Mouse (Mus musculus) midbrain, embryonic 14.5 days (tissue): Measurements from ENCODE around the gene Cdh1. TPM values are rescaled to one million over a fixed set of nuclear protein-coding genes. Genes with fewer than 3 reads are reported as not detected.

Experiments
- ATAC-seq: fragments of 200-750 bp; cut with Nextera tagmentation; 2 replicates; pipeline ENCODE4 v1.8.0; 2017; ENCODE audit warnings: moderate number of reproducible peaks, moderate library complexity; ENCODE audit not compliant: low FRiP score, low TSS enrichment
- DNase-seq: peaks from one replicate; pipeline ENCODE4 v3.0.0-alpha.2; 2015
- H3K27ac ChIP-seq: fragments of 300-500 bp; sonication (generic); replicated peaks from 2 replicates; pipeline ENCODE4 v1.5.1; 2014; ENCODE audit warnings: mild to moderate bottlenecking, low read depth, low read length, moderate library complexity
- H3K27me3 ChIP-seq: fragments of 300-500 bp; sonication (generic); 2 replicates; pipeline ENCODE4 v1.6.1; 2014; ENCODE audit warnings: low read length, control low read depth, mixed read lengths; ENCODE audit not compliant: control insufficient read depth, insufficient read depth
- H3K36me3 ChIP-seq: fragments of 300-500 bp; sonication (generic); 2 replicates; pipeline ENCODE4 v1.6.1; 2014; ENCODE audit warnings: low read length, control low read depth; ENCODE audit not compliant: control insufficient read depth, insufficient read depth
- H3K4me1 ChIP-seq: fragments of 300-500 bp; sonication (generic); 2 replicates; pipeline ENCODE4 v1.6.1; 2014; ENCODE audit warnings: mild to moderate bottlenecking, antibody characterized with exemption, low read length, control low read depth; ENCODE audit not compliant: control insufficient read depth, insufficient read depth
- H3K4me2 ChIP-seq: fragments of 300-500 bp; sonication (generic); 2 replicates; pipeline ENCODE4 v1.6.1; 2014; ENCODE audit warnings: mild to moderate bottlenecking, low read length, moderate library complexity
- H3K4me3 ChIP-seq: fragments of 300-500 bp; sonication (generic); replicated peaks from 2 replicates; pipeline ENCODE4 v1.5.1; 2014; ENCODE audit warnings: low read depth, low read length
- H3K9ac ChIP-seq: fragments of 300-500 bp; sonication (generic); replicated peaks from 2 replicates; pipeline ENCODE4 v1.6.1; 2014; ENCODE audit warnings: mild to moderate bottlenecking, low read length, moderate library complexity
- H3K9me3 ChIP-seq: fragments of 300-500 bp; sonication (generic); 2 replicates; pipeline ENCODE4 v1.6.1; 2016; ENCODE audit warnings: low read length, control low read depth, mixed read lengths; ENCODE audit not compliant: control insufficient read depth
- WGBS: fragments of 180-500 bp; shearing (Covaris S2); extraction: QIAGEN DNeasy Blood & Tissue Kit; methylation state at CpG from one replicate; pipeline ENCODE4 v1.1.7; 2014; 5-methylcytosine and 5-hydroxymethylcytosine counted together
- polyA plus RNA-seq: library from polyadenylated mRNA; unstranded; fragments of >200 nt; fragmentation: Nextera tagmentation; extraction: Ambion mirVana; gene quantifications from 2 replicates; pipeline ENCODE4 v1.2.1, GENCODE M21; 2014

Gene Cdh1
- polyA plus RNA-seq, 1 experiment from 2014 or later: 1.9 TPM

DNA sequence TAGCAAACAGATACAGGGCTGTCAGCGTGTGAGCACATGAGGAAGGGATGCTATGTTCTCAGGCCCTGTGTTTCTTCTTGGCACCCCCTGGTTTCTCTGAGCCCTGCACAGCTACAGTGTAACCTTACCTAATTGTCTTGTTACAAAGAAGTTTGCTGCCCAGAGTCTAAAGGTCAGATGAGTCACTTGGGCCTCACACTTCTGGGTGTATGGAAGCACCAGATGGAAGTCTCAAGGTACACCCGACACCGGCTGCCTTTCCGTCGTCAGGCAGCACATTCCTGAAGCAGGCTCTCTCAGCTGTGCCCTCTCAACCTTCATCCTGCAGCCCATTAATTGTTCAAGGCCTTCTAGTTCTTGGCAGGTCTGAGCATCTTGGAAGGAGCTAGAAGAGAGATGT is 11.6 kb downstream of the Cdh1 start:
- H3K9ac ChIP-seq: no peak overlapping the region
- ATAC-seq (no peak), DNase-seq (no peak)
- no peaks in the 10 kb centered on the region for H3K9me3 ChIP-seq
- H3K4me1 ChIP-seq: no peaks in the 10 kb centered on the region
- no peak overlapping the region for H3K4me3 ChIP-seq
- H3K27me3 ChIP-seq: no peaks in the 10 kb centered on the region
- no peaks in the 10 kb centered on the region for H3K36me3 ChIP-seq
- H3K27ac ChIP-seq: no peak overlapping the region
- no peak overlapping the region for H3K4me2 ChIP-seq
- WGBS: 76% methylated on average over 5 of the region's 5 CpGs

DNA sequence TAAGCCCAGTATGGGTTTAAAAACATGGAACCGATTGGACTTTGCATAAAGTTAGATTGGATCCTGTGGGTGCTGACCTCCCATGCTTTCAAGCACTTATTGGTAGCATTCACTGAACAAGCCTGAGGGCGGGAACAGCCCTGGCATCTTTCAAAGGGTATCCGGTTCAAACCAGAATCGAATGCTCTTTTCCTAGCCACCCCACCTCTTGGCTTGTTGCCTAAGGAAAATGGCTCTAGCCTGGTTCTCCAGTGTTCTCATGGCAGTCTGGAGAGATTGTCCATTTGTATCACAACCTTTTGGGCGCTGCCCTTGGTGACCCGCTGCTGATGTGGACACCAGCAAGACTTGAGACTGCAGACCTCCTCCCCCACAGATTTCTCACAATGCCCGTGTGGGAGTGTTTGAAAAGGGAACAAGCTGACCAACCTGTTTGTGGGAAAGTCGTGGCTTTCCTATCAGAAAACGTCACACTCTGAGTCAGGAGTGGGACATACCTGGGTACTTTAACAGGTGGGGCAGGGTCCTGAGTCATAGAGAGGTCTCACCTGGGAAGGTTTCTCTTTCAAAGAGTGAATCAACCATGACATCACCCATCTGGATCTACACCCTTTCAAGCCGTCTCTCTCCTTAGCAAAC is 12.6 kb downstream of the Cdh1 start:
- Histone ChIP-seq H3K4me1 (no peaks in the 10 kb centered on the region), H3K27ac (no peak overlapping the region), H3K9me3 (no peaks in the 10 kb centered on the region), H3K4me3 (no peak overlapping the region), H3K4me2 (no peak overlapping the region), H3K9ac (no peak overlapping the region), H3K36me3 (no peaks in the 10 kb centered on the region), H3K27me3 (no peaks in the 10 kb centered on the region)
- ATAC-seq: no peak
- no peak for DNase-seq
- 84% methylated on average over 10 of the region's 10 CpGs for WGBS

DNA sequence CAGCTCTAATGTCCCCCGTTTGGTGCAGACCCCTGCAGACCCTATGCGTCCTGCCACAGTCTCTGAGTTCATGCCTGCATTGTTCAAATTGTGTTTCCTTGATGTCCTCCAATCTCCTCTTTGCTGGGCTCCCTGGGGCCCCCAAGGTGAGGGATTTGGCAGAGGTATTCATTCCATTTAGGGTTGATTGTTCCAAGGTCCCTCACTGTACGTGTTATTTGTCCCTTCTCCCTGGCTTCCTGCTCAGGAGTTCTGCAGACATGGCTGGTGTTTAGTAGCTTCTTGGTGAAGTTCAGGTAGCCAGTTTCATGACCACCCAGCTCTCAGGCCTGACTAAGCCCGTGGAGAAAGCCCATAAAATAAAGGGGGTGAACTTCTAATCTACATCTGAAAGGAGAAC is 13.5 kb downstream of the Cdh1 start:
- H3K27me3 ChIP-seq: no peaks in the 10 kb centered on the region
- WGBS: 45% methylated on average over 4 of the region's 4 CpGs
- DNase-seq: no peak
- no peak overlapping the region for H3K4me3 ChIP-seq
- no peaks in the 10 kb centered on the region for H3K4me1 ChIP-seq
- H3K36me3 ChIP-seq: no peaks in the 10 kb centered on the region
- no peak overlapping the region for H3K27ac ChIP-seq
- H3K9ac ChIP-seq: no peak overlapping the region
- no peak overlapping the region for H3K4me2 ChIP-seq
- no peaks in the 10 kb centered on the region for H3K9me3 ChIP-seq
- ATAC-seq: no peak

DNA sequence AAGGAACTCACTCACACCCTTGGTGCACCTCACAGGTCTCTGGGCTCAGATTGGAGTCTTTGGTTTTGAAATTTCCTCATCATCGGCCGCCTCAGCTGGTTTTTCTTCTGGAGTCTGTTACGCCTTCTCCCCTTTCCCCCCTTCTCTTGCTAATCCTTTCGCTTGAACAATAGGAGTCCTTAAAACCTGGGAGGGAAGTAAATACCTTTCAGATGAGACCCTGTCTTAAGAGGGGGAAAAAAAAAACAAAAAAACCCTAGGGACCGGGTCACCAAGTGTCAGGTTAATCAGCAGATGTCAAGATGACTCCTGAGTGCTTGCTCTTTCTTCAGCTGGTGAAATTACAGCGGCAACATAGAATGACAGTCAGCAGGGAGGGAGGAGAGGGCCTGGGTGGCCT is 14.0 kb downstream of the Cdh1 start:
- no peaks in the 10 kb centered on the region for H3K9me3 ChIP-seq
- no peak for DNase-seq
- H3K36me3 ChIP-seq: no peaks in the 10 kb centered on the region
- H3K27ac ChIP-seq: no peak overlapping the region
- H3K4me1 ChIP-seq: no peaks in the 10 kb centered on the region
- WGBS: 11% methylated on average over 6 of the region's 6 CpGs
- no peak overlapping the region for H3K9ac ChIP-seq
- ATAC-seq: no peak
- no peak overlapping the region for H3K4me3 ChIP-seq
- H3K27me3 ChIP-seq: no peaks in the 10 kb centered on the region
- H3K4me2 ChIP-seq: no peak overlapping the region

DNA sequence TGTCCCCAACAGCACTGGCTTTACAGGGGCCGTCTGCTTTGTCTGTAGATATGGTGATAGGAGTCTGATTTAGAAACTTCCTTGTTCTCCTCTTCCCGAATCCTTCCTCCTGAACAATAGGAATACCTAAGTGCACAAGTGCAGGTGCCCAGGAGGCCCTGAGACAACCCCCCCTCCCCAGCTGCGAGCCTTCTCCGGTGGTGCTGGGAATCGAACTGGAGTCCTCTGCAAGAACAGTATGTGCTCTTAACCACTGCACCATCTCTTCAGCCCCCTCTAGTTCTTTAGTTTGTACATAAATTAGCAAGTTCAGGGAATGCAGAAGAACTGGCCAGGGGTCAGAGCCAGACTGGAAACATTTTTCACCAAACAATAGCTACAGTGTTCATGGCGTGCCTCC is 14.7 kb downstream of the Cdh1 start:
- no peak overlapping the region for H3K27ac ChIP-seq

DNA sequence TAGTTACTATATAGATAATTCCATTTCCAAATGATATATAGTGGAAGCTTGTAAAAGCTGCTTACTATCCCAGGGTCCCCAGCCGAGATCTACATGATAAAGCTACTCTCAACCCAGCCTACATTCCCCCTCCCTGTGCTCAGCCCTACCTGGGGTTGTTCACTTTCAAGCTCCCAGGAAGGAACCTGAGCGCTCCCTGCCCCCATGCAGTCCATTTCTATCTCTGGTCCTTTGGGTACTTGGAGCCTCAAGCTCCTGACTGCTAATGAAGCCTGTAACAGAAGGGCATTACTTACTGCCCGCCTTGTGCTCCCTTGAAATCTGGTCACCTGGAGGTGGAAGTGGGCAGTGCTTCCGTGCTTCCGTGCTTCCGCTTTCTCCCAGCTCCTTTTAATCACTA is 15.2 kb downstream of the Cdh1 start:
- H3K27me3 ChIP-seq: no peaks in the 10 kb centered on the region
- H3K4me3 ChIP-seq: no peak overlapping the region
- H3K4me2 ChIP-seq: no peak overlapping the region
- DNase-seq (no peak), ATAC-seq (no peak)
- no peak overlapping the region for H3K27ac ChIP-seq
- no peaks in the 10 kb centered on the region for H3K9me3 ChIP-seq
- 65% methylated on average over 6 of the region's 6 CpGs for WGBS
- no peaks in the 10 kb centered on the region for H3K36me3 ChIP-seq
- no peaks in the 10 kb centered on the region for H3K4me1 ChIP-seq
- no peak overlapping the region for H3K9ac ChIP-seq

More for the DNA sequence above, 14.7 kb downstream of the Cdh1 start:
- 82% methylated on average over 6 of the region's 6 CpGs for WGBS
- ATAC-seq (no peak), DNase-seq (no peak)
- Histone ChIP-seq H3K27me3 (no peaks in the 10 kb centered on the region), H3K36me3 (no peaks in the 10 kb centered on the region), H3K9ac (no peak overlapping the region), H3K4me3 (no peak overlapping the region), H3K4me2 (no peak overlapping the region), H3K9me3 (no peaks in the 10 kb centered on the region), H3K4me1 (no peaks in the 10 kb centered on the region)

DNA sequence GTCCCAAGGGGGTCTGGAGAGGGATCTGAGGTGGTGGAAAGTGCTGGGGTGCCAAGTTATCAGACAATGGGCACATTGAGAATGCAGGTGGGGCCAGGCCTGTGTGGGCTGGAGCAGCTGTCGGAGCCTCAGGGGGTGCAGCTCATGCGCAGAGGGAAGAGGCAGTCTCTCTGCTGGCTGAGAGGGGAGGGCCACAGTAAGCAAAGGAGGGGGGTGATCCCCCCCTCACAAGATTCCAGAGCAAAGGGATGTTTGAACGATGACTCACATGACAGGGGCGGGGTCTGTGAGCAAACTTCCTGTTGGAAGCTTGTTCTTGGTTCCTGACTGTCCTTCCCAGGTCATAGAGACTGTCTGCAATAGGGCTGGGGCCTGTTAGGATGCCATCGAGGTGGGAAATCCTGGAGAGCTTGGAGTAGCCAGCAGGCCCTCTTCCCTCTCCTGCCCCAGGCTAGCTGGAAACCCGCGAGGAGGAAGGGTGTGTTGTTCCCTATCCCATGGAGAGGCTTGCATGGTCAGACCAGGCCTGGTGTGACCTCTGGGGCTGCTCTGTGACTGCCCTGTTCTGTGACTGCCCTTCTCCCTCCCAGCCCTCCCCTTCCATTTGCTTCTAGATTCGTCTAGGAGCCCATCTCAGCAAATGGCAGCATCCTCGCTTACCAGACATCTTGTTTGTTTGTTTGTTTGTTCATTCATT is 16.5 kb downstream of the Cdh1 start:
- WGBS: 68% methylated on average over 9 of the region's 9 CpGs
- H3K36me3 ChIP-seq: no peaks in the 10 kb centered on the region
- no peaks in the 10 kb centered on the region for H3K9me3 ChIP-seq
- no peak overlapping the region for H3K9ac ChIP-seq
- H3K4me1 ChIP-seq: no peaks in the 10 kb centered on the region
- ATAC-seq (no peak), DNase-seq (no peak)
- no peaks in the 10 kb centered on the region for H3K27me3 ChIP-seq
- no peak overlapping the region for H3K27ac ChIP-seq
- no peak overlapping the region for H3K4me3 ChIP-seq
- no peak overlapping the region for H3K4me2 ChIP-seq

DNA sequence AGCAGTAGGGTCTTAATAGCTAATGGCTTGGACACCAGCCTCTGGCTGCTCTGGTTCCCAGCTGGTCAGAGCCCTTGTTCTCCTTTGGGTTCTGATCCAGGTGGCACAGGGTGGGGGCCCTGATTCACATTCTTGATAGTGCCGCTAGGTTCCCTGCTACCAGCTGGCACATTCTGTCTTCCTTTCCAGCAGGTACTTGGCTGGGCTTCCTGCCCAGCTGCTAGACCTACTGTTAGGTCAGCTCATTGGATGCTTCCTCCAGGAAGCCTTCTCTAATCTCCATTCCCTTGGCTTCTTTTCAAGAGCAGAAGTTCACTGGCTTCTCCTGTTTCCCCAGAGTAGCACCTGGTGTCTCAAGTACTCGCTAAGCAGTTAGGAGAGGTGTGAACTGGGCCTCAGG is 17.3 kb downstream of the Cdh1 start:
- DNase-seq (no peak), ATAC-seq (no peak)
- Histone ChIP-seq H3K4me2 (no peak overlapping the region), H3K36me3 (no peaks in the 10 kb centered on the region), H3K9ac (no peak overlapping the region), H3K27me3 (no peaks in the 10 kb centered on the region), H3K4me3 (no peak overlapping the region), H3K4me1 (no peaks in the 10 kb centered on the region), H3K9me3 (no peaks in the 10 kb centered on the region), H3K27ac (no peak overlapping the region)
- WGBS: 92% methylated on average over 2 of the region's 2 CpGs

DNA sequence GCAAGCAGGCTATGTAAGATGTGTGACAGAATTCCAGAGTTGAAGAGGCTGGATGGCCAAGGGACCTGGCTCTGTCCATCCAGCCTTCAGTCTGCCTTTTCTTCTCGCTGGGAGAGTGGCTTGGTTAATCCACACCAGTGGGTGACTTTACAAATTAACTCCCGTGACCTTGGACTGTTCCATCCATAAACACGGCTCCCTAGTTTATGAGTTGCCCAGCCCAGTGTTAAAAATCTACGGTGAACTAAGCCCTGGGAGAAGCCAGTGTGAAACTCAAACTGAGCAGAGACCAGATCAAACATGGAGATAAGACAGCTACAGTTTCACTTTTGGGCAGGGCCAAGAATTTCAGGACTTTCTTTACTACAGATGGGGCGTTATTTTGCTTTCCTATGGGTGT is 19.9 kb downstream of the Cdh1 start:
- no peak overlapping the region for H3K9ac ChIP-seq
- no peaks in the 10 kb centered on the region for H3K36me3 ChIP-seq
- WGBS: 73% methylated on average over 5 of the region's 5 CpGs
- H3K4me1 ChIP-seq: no peaks in the 10 kb centered on the region
- H3K4me3 ChIP-seq: no peak overlapping the region
- H3K4me2 ChIP-seq: no peak overlapping the region
- ATAC-seq: no peak
- H3K9me3 ChIP-seq: no peaks in the 10 kb centered on the region
- DNase-seq: no peak
- no peak overlapping the region for H3K27ac ChIP-seq
- H3K27me3 ChIP-seq: no peaks in the 10 kb centered on the region
